Mouse (Mus musculus) granulocyte monocyte progenitor cell, adult 5-6 weeks (primary cell): ENCODE measurements around the gene Hcn3. TPM values are rescaled to one million over a fixed set of nuclear protein-coding genes. Genes with fewer than 3 reads are reported as not detected.

ENCODE experiments used
- ATAC-seq: replicated peaks from 2 replicates; pipeline ENCODE4 v1.8.0; 2016; ENCODE audit warnings: mild to moderate bottlenecking, moderate TSS enrichment, inconsistent platforms; ENCODE audit not compliant: poor library complexity, severe bottlenecking
- total RNA-seq, 2 experiments: library from RNA; stranded (forward) in 1 of 2; stranded (reverse) in 1 of 2; fragments of 200-712, 200-1000 nt in 1 of 2; fragments of >200 nt in 1 of 2; fragmentation: Nextera tagmentation in 1 of 2; gene quantifications; 2 replicates each; pipeline ENCODE4 v1.2.3; 2014 to 2017

Hcn3 gene
- total RNA-seq, 2 experiments from 2014 or later: 0.82 TPM; not detected in 1

DNA sequence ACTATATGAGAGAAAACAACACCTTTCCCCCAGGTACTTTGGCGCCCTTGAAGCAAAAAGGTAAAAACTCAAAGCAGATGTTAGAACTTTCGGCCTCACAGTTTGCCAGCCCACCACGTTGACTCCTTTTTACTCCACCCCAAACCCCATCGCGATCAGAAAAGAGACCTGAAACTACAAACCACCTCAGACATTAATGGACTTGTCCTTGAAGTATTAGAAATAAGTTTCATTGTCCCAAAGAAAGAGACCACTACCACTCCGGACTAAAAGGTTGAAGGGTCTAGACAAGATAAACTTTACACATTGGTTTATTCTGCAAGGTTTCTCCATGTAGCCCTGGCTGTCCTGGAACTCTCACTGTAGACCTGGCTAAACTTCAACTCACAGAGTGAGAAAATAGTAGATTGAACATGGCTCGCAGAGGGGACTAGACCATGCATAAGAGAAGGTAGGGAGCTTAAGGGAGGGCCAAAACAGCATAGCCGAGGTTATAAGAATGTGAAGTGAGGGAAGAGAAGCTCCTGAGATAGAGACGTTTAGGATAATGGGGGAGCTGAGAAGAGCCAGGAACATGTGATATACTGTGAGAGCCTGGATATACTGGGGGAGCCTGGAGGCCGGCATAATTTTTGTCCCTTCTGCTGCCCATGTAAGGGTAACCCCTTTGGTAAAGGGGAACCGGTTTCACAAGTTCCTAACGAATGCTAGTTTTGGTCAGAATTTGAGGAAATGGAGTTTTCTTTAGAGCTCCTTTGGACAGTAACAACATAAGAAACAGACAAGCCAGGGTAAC, 57.3 kb downstream of the Hcn3 start:
- ATAC-seq: peak; percentile 55

DNA sequence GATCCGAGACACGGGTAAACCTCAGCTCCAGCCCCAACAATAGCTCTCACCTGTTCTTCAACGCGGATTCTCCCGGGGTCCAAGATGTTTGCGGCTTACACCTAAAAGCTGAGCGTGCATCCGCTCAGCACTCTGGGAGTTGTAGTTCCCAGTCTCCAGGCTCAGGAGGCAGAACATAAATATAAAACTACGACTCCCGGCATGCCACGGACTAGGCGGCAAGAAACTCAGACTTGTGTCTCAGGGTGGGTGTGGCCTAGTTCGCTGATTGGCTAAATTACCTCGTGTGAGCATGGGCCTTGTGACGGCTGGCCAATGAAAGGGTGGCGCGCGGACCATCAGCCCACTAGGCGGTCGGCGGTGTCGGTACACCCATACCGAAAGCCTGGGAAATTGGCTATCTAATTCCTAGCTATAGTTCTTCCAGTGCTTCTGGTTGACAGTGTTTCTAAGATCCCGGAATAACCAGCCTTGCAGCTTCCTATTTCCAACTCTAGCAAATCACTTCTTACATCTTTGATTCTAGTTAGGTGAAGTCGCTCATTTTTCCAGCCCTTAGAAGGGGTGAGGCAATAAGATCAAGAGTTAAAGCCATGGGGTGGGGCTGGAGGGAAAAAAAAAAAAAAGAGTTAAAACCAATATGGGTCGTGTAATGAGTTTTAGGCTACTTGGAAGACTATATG, 58.0 kb downstream of the Hcn3 start, which contains the start of gene Fdps:
Fdps (minus strand) TSS at position 148 of the 683 bp plus-strand sequence.
- peak; percentile 93 for ATAC-seq

GRCm38 (mm10) chr3:89101459-89101811, 58.6 kb downstream of the Hcn3 start:
- ATAC-seq: 0 out of 2 replicates have a peak, but pooled peaks have one; percentile 11

GRCm38 (mm10) chr3:89100811-89101210, 59.2 kb downstream of the Hcn3 start, which contains the start of gene Gm43738:
Gm43738 (minus strand) TSS chr3:89101099.
- ATAC-seq: no peak

Other genes with a start within 250 kb of the Hcn3 start
- 19.9 and 25.5 TPM in 2 replicates for gene Msto1, start 246.2 kb downstream of the Hcn3 start, total RNA-seq (2014; fragmentation: Nextera tagmentation)
- gene Msto1, start 246.2 kb downstream of the Hcn3 start, total RNA-seq (2017): 27.6 and 29.4 TPM in 2 replicates
- 37.7 and 41.5 TPM in 2 replicates for gene Ash1l, start 209.6 kb downstream of the Hcn3 start, total RNA-seq (2014; fragmentation: Nextera tagmentation)
- gene Ash1l, start 209.6 kb downstream of the Hcn3 start, total RNA-seq (2017): 17.0 and 23.5 TPM in 2 replicates
- gene Dap3, start 209.0 kb downstream of the Hcn3 start, total RNA-seq (2014; fragmentation: Nextera tagmentation): 86.8 and 108 TPM in 2 replicates
- 83.9 and 89.5 TPM in 2 replicates for gene Dap3, start 209.0 kb downstream of the Hcn3 start, total RNA-seq (2017)
- 34.0 and 34.2 TPM in 2 replicates for gene Rusc1, start 66.9 kb downstream of the Hcn3 start, total RNA-seq (2014; fragmentation: Nextera tagmentation)
- 11.4 and 19.3 TPM in 2 replicates for gene Rusc1, start 66.9 kb downstream of the Hcn3 start, total RNA-seq (2017)
- not detected in 2 replicates for gene Gm43738, start 59.1 kb downstream of the Hcn3 start, total RNA-seq (2014; fragmentation: Nextera tagmentation)
- not detected in 2 replicates for gene Gm43738, start 59.1 kb downstream of the Hcn3 start, total RNA-seq (2017)
- gene Fdps, start 58.2 kb downstream of the Hcn3 start, total RNA-seq (2014; fragmentation: Nextera tagmentation): 161 and 178 TPM in 2 replicates
- 198 and 245 TPM in 2 replicates for gene Fdps, start 58.2 kb downstream of the Hcn3 start, total RNA-seq (2017)
- 0.32 TPM in 1 of 2 replicates, not detected in the other for gene Pklr, start 24.1 kb downstream of the Hcn3 start, total RNA-seq (2014; fragmentation: Nextera tagmentation)
- gene Pklr, start 24.1 kb downstream of the Hcn3 start, total RNA-seq (2017): 0.26 and 0.43 TPM in 2 replicates
- 74.6 and 80.2 TPM in 2 replicates for gene Clk2, start 4.6 kb upstream of the Hcn3 start, total RNA-seq (2014; fragmentation: Nextera tagmentation)
- 51.8 and 67.1 TPM in 2 replicates for gene Clk2, start 4.6 kb upstream of the Hcn3 start, total RNA-seq (2017)
- gene Scamp3, start 17.3 kb upstream of the Hcn3 start, total RNA-seq (2014; fragmentation: Nextera tagmentation): 59.6 and 99.0 TPM in 2 replicates
- 32.9 and 37.2 TPM in 2 replicates for gene Scamp3, start 17.3 kb upstream of the Hcn3 start, total RNA-seq (2017)
- gene Fam189b, start 22.9 kb upstream of the Hcn3 start, total RNA-seq (2014; fragmentation: Nextera tagmentation): 23.9 and 27.2 TPM in 2 replicates
- 2.5 and 2.9 TPM in 2 replicates for gene Fam189b, start 22.9 kb upstream of the Hcn3 start, total RNA-seq (2017)
- 39.7 and 74.2 TPM in 2 replicates for gene Gba, start 42.7 kb upstream of the Hcn3 start, total RNA-seq (2014; fragmentation: Nextera tagmentation)
- 49.3 and 50.5 TPM in 2 replicates for gene Gba, start 42.7 kb upstream of the Hcn3 start, total RNA-seq (2017)
- not detected in 2 replicates for gene Thbs3, start 55.0 kb upstream of the Hcn3 start, total RNA-seq (2014; fragmentation: Nextera tagmentation)
- gene Thbs3, start 55.0 kb upstream of the Hcn3 start, total RNA-seq (2017): 0.13 TPM in 1 of 2 replicates, not detected in the other
- gene Mtx1, start 66.9 kb upstream of the Hcn3 start, total RNA-seq (2014; fragmentation: Nextera tagmentation): 78.6 and 102 TPM in 2 replicates
- gene Mtx1, start 66.9 kb upstream of the Hcn3 start, total RNA-seq (2017): 76.4 and 114 TPM in 2 replicates
- gene Muc1, start 68.9 kb upstream of the Hcn3 start, total RNA-seq (2014; fragmentation: Nextera tagmentation): not detected in 2 replicates
- gene Muc1, start 68.9 kb upstream of the Hcn3 start, total RNA-seq (2017): 0.04 TPM in 1 of 2 replicates, not detected in the other
- gene Krtcap2, start 85.8 kb upstream of the Hcn3 start, total RNA-seq (2014; fragmentation: Nextera tagmentation): 312 and 315 TPM in 2 replicates
- 376 and 384 TPM in 2 replicates for gene Krtcap2, start 85.8 kb upstream of the Hcn3 start, total RNA-seq (2017)
- 3.7 and 6.0 TPM in 2 replicates for gene Trim46, start 86.1 kb upstream of the Hcn3 start, total RNA-seq (2014; fragmentation: Nextera tagmentation)
- gene Trim46, start 86.1 kb upstream of the Hcn3 start, total RNA-seq (2017): 0.52 and 2.8 TPM in 2 replicates
- gene Dpm3, start 99.2 kb upstream of the Hcn3 start, total RNA-seq (2014; fragmentation: Nextera tagmentation): 31.2 and 122 TPM in 2 replicates
- 86.0 and 91.7 TPM in 2 replicates for gene Dpm3, start 99.2 kb upstream of the Hcn3 start, total RNA-seq (2017)
- gene Slc50a1, start 110.4 kb upstream of the Hcn3 start, total RNA-seq (2014; fragmentation: Nextera tagmentation): 55.0 and 80.7 TPM in 2 replicates
- gene Slc50a1, start 110.4 kb upstream of the Hcn3 start, total RNA-seq (2017): 62.0 and 65.0 TPM in 2 replicates
- gene Efna1, start 120.9 kb upstream of the Hcn3 start, total RNA-seq (2014; fragmentation: Nextera tagmentation): not detected in 2 replicates
- gene Efna1, start 120.9 kb upstream of the Hcn3 start, total RNA-seq (2017): not detected in 2 replicates
- gene Efna3, start 162.8 kb upstream of the Hcn3 start, total RNA-seq (2014; fragmentation: Nextera tagmentation): not detected in 2 replicates
- gene Efna3, start 162.8 kb upstream of the Hcn3 start, total RNA-seq (2017): not detected in 2 replicates
- gene Efna4, start 177.8 kb upstream of the Hcn3 start, total RNA-seq (2014; fragmentation: Nextera tagmentation): 0.66 and 2.1 TPM in 2 replicates
- gene Efna4, start 177.8 kb upstream of the Hcn3 start, total RNA-seq (2017): not detected in 2 replicates
- gene Adam15, start 189.8 kb upstream of the Hcn3 start, total RNA-seq (2014; fragmentation: Nextera tagmentation): 42.7 and 80.7 TPM in 2 replicates
- 34.8 and 44.8 TPM in 2 replicates for gene Adam15, start 189.8 kb upstream of the Hcn3 start, total RNA-seq (2017)
- gene Dcst2, start 201.8 kb upstream of the Hcn3 start, total RNA-seq (2014; fragmentation: Nextera tagmentation): not detected in 2 replicates
- gene Dcst2, start 201.8 kb upstream of the Hcn3 start, total RNA-seq (2017): not detected in 2 replicates
- not detected in 2 replicates for gene Dcst1, start 205.1 kb upstream of the Hcn3 start, total RNA-seq (2014; fragmentation: Nextera tagmentation)
- gene Dcst1, start 205.1 kb upstream of the Hcn3 start, total RNA-seq (2017): not detected in 2 replicates
- gene Zbtb7b, start 234.6 kb upstream of the Hcn3 start, total RNA-seq (2014; fragmentation: Nextera tagmentation): 8.5 and 18.6 TPM in 2 replicates
- 7.5 and 14.0 TPM in 2 replicates for gene Zbtb7b, start 234.6 kb upstream of the Hcn3 start, total RNA-seq (2017)
- gene Lenep, start 242.6 kb upstream of the Hcn3 start, total RNA-seq (2014; fragmentation: Nextera tagmentation): 0.64 and 2.1 TPM in 2 replicates
- gene Lenep, start 242.6 kb upstream of the Hcn3 start, total RNA-seq (2017): not detected in 2 replicates